Mouse (Mus musculus): ENCODE results near the gene Tbc1d4.

GRCm38 (mm10) chr14:101616178-101616577, 7.2 kb upstream of the Tbc1d4 start:
- TF ChIP-seq CTCF (IDR thresholded peaks at IDR 0.05; ENCODE audit: control insufficient read depth, insufficient read depth, insufficient read length), result no peak
- no peak for TF ChIP-seq MAX (IDR thresholded peaks at IDR 0.05)
- no peak for TF ChIP-seq MYOD1 (IDR thresholded peaks at IDR 0.05; ENCODE audit: control insufficient read depth, insufficient read length, low read depth)
- no peak for TF ChIP-seq FOSL1 (IDR thresholded peaks at IDR 0.05; ENCODE audit: insufficient read depth, low read length, poor library complexity, severe bottlenecking)
- no peak for TF ChIP-seq USF1 (IDR thresholded peaks at IDR 0.05; ENCODE audit: low read depth)
- no peak for TF ChIP-seq CEBPB (IDR thresholded peaks at IDR 0.05; ENCODE audit: low read depth)
- no peak for TF ChIP-seq MYOG (IDR thresholded peaks at IDR 0.05; ENCODE audit: control insufficient read depth, extremely low read depth, insufficient read length)

All from C2C12 (cell line).